Mouse (Mus musculus) kidney, adult 2 months (tissue): ENCODE measurements at regions not wholly inside any gene's neighbourhood (a gene's known extent, or its start where the extent isn't known, plus 50 kb on each side); places are given as distances from the start of the nearest gene placed in this dataset.

Experiments
- CTCF ChIP-seq: fragments of 200-500 bp; conservative IDR thresholded peaks from 2 replicates; pipeline ENCODE4 v1.5.1; 2011; ENCODE audit warnings: low read depth, mild to moderate bottlenecking, control low read depth, low read length, moderate library complexity, mixed read lengths; ENCODE audit not compliant: insufficient read depth, insufficient read length
- POLR2A ChIP-seq: fragments of 200-500 bp; IDR thresholded peaks from one replicate; pipeline ENCODE4 v1.6.1; 2011; ENCODE audit warnings: low read depth, low read length, control low read depth

- no peak for TF ChIP-seq CTCF
- TF ChIP-seq POLR2A, result no peak
These were observed 244.6 kb downstream of the Hivep2 start for GRCm38 (mm10) chr10:14210445-14210844.
